Mouse (Mus musculus) midbrain, embryonic 11.5 days (tissue): ENCODE data around the gene Hs6st3. TPM values are rescaled to one million over a fixed set of nuclear protein-coding genes. Genes with fewer than 3 reads are reported as not detected.
A peak's percentile ranks its signal among the peaks of the same experiment; 100 is the strongest.

ENCODE experiments used
- ATAC-seq: fragments of 200-750 bp; cut with Nextera tagmentation; 2 replicates; pipeline ENCODE4 v1.8.0; 2017; ENCODE audit warnings: moderate TSS enrichment, moderate library complexity; ENCODE audit not compliant: low FRiP score
- DNase-seq: peaks from one replicate; pipeline ENCODE4 v3.0.0; 2015; ENCODE audit warnings: low spot score; ENCODE audit errors: missing footprints
- H3K27ac ChIP-seq: fragments of 300-500 bp; sonication (generic); 2 replicates; pipeline ENCODE4 v1.5.1; 2014; ENCODE audit warnings: low read depth, low read length
- H3K27me3 ChIP-seq: fragments of 300-500 bp; sonication (generic); 2 replicates; pipeline ENCODE4 v1.6.1; 2014; ENCODE audit warnings: mild to moderate bottlenecking, low read length, moderate library complexity, mixed read lengths; ENCODE audit not compliant: control insufficient read depth, insufficient read depth
- H3K36me3 ChIP-seq: fragments of 300-500 bp; sonication (generic); 2 replicates; pipeline ENCODE4 v1.6.1; 2014; ENCODE audit warnings: mild to moderate bottlenecking, low read length, moderate library complexity, mixed read lengths; ENCODE audit not compliant: control insufficient read depth, insufficient read depth
- H3K4me1 ChIP-seq: fragments of 300-500 bp; sonication (generic); 2 replicates; pipeline ENCODE4 v1.6.1; 2014; ENCODE audit warnings: low read length; ENCODE audit not compliant: control insufficient read depth, insufficient read depth
- H3K4me2 ChIP-seq: fragments of 300-500 bp; sonication (generic); 2 replicates; pipeline ENCODE4 v1.6.1; 2014; ENCODE audit warnings: mild to moderate bottlenecking, moderate library complexity
- H3K4me3 ChIP-seq: fragments of 300-500 bp; sonication (generic); 2 replicates; pipeline ENCODE4 v1.5.1; 2014; ENCODE audit warnings: low read depth, low read length
- H3K9ac ChIP-seq: fragments of 300-500 bp; sonication (generic); 2 replicates; pipeline ENCODE4 v1.6.1; 2014; ENCODE audit warnings: low read length
- H3K9me3 ChIP-seq: fragments of 300-500 bp; sonication (generic); 2 replicates; pipeline ENCODE4 v1.6.1; 2016; ENCODE audit warnings: low read length; ENCODE audit not compliant: control insufficient read depth
- WGBS: fragments of 180-500 bp; shearing (Covaris S2); extraction: QIAGEN DNeasy Blood & Tissue Kit; methylation state at CpG from one replicate; pipeline ENCODE4 v1.1.7; 2014; 5-methylcytosine and 5-hydroxymethylcytosine counted together
- polyA plus RNA-seq: library from polyadenylated mRNA; unstranded; fragments of >200 nt; fragmentation: Nextera tagmentation; extraction: Ambion mirVana; gene quantifications from 2 replicates; pipeline ENCODE4 v1.2.1, GENCODE M21; 2014

Gene Hs6st3
- polyA plus RNA-seq, 1 experiment from 2014 or later: 0.20 TPM

- Histone ChIP-seq H3K9me3 (no peaks in the 10 kb centered on the region), H3K36me3 (no peaks in the 10 kb centered on the region), H3K4me1 (0 out of 2 replicates have a peak, but pooled peaks cover 3% of the 10 kb centered on the region), H3K4me3 (no peak overlapping the region), H3K9ac (no peak overlapping the region), H3K27ac (no peak overlapping the region), H3K4me2 (no peak overlapping the region), H3K27me3 (no peaks in the 10 kb centered on the region)
- ATAC-seq (no peak), DNase-seq (peak; percentile 79)
- 96% methylated on average over 3 of the region's 3 CpGs for whole genome bisulfite sequencing
Measured at GRCm38 (mm10) chr14:119367866-119368425, 229.8 kb downstream of the Hs6st3 start.

GRCm38 (mm10) chr14:119369274-119369673, 231.1 kb downstream of the Hs6st3 start:
- H3K27me3 ChIP-seq: no peaks in the 10 kb centered on the region
- no peaks in the 10 kb centered on the region for H3K9me3 ChIP-seq
- H3K4me1 ChIP-seq: 0 out of 2 replicates have a peak, but pooled peaks cover 3% of the 10 kb centered on the region
- WGBS: 66% methylated on average over 8 of the region's 8 CpGs
- ATAC-seq (0 out of 2 replicates have a peak, but pooled peaks have one; percentile 38), DNase-seq (no peak)
- no peak overlapping the region for H3K9ac ChIP-seq
- H3K4me3 ChIP-seq: no peak overlapping the region
- H3K4me2 ChIP-seq: no peak overlapping the region
- no peak overlapping the region for H3K27ac ChIP-seq
- H3K36me3 ChIP-seq: no peaks in the 10 kb centered on the region

GRCm38 (mm10) chr14:119370013-119370412, 231.9 kb downstream of the Hs6st3 start:
- Histone ChIP-seq H3K36me3 (no peaks in the 10 kb centered on the region), H3K9me3 (no peaks in the 10 kb centered on the region), H3K27me3 (no peaks in the 10 kb centered on the region), H3K27ac (no peak overlapping the region), H3K4me2 (no peak overlapping the region), H3K4me3 (no peak overlapping the region), H3K9ac (no peak overlapping the region), H3K4me1 (0 out of 2 replicates have a peak, but pooled peaks cover 3% of the 10 kb centered on the region)
- no peak for DNase-seq
- 80% methylated on average over 7 of the region's 7 CpGs for WGBS
- 0 out of 2 replicates have a peak, but pooled peaks have one; percentile 38 for ATAC-seq

GRCm38 (mm10) chr14:119379303-119379702, 241.2 kb downstream of the Hs6st3 start:
- H3K36me3 ChIP-seq: no peaks in the 10 kb centered on the region
- H3K27me3 ChIP-seq: no peaks in the 10 kb centered on the region
- H3K27ac ChIP-seq: no peak overlapping the region
- no peaks in the 10 kb centered on the region for H3K4me1 ChIP-seq
- H3K9me3 ChIP-seq: no peaks in the 10 kb centered on the region
- DNase-seq (no peak), ATAC-seq (no peak)
- 81% methylated on average over 2 of the region's 2 CpGs for WGBS
- no peak overlapping the region for H3K4me2 ChIP-seq
- no peak overlapping the region for H3K4me3 ChIP-seq
- H3K9ac ChIP-seq: no peak overlapping the region

- no peaks in the 10 kb centered on the region for H3K9me3 ChIP-seq
- 95% methylated on average over 10 of the region's 10 CpGs for WGBS
- no peak overlapping the region for H3K4me2 ChIP-seq
- H3K27me3 ChIP-seq: no peaks in the 10 kb centered on the region
- H3K4me3 ChIP-seq: no peak overlapping the region
- no peaks in the 10 kb centered on the region for H3K36me3 ChIP-seq
- no peak overlapping the region for H3K9ac ChIP-seq
- DNase-seq: no peak
- no peak overlapping the region for H3K27ac ChIP-seq
- no peaks in the 10 kb centered on the region for H3K4me1 ChIP-seq
- no peak for ATAC-seq
Measured at GRCm38 (mm10) chr14:119401618-119402017, 263.5 kb downstream of the Hs6st3 start.

GRCm38 (mm10) chr14:119409334-119410050, 271.4 kb downstream of the Hs6st3 start:
- H3K36me3 ChIP-seq: no peaks in the 10 kb centered on the region
- DNase-seq (no peak), ATAC-seq (no peak)
- WGBS: 78% methylated on average over 11 of the region's 11 CpGs
- no peaks in the 10 kb centered on the region for H3K27me3 ChIP-seq
- H3K9ac ChIP-seq: no peak overlapping the region
- no peak overlapping the region for H3K4me2 ChIP-seq
- no peak overlapping the region for H3K27ac ChIP-seq
- no peak overlapping the region for H3K4me3 ChIP-seq
- H3K9me3 ChIP-seq: no peaks in the 10 kb centered on the region
- H3K4me1 ChIP-seq: no peaks in the 10 kb centered on the region

GRCm38 (mm10) chr14:119422894-119423293, 284.8 kb downstream of the Hs6st3 start:
- WGBS: 91% methylated on average over 5 of the region's 5 CpGs
- H3K27ac ChIP-seq: no peak overlapping the region
- no peaks in the 10 kb centered on the region for H3K4me1 ChIP-seq
- no peak overlapping the region for H3K9ac ChIP-seq
- ATAC-seq: no peak
- H3K4me3 ChIP-seq: no peak overlapping the region
- no peak overlapping the region for H3K4me2 ChIP-seq
- no peaks in the 10 kb centered on the region for H3K36me3 ChIP-seq
- H3K27me3 ChIP-seq: no peaks in the 10 kb centered on the region
- DNase-seq: no peak
- H3K9me3 ChIP-seq: no peaks in the 10 kb centered on the region

- Histone ChIP-seq H3K27ac (no peak overlapping the region), H3K36me3 (no peaks in the 10 kb centered on the region), H3K4me2 (no peak overlapping the region), H3K9ac (no peak overlapping the region), H3K4me3 (no peak overlapping the region), H3K27me3 (no peaks in the 10 kb centered on the region), H3K9me3 (no peaks in the 10 kb centered on the region), H3K4me1 (peaks cover 4% of the 10 kb centered on the region)
- 7% methylated on average over 4 of the region's 4 CpGs for WGBS
- ATAC-seq (peak; percentile 73), DNase-seq (peak; percentile 85)
Measured at GRCm38 (mm10) chr14:119450471-119450870, 312.3 kb downstream of the Hs6st3 start.

GRCm38 (mm10) chr14:119451594-119451993, 313.5 kb downstream of the Hs6st3 start:
- H3K9me3 ChIP-seq: no peaks in the 10 kb centered on the region
- no peaks in the 10 kb centered on the region for H3K27me3 ChIP-seq
- no peak overlapping the region for H3K9ac ChIP-seq
- H3K36me3 ChIP-seq: no peaks in the 10 kb centered on the region
- H3K4me1 ChIP-seq: peaks cover 4% of the 10 kb centered on the region
- H3K27ac ChIP-seq: no peak overlapping the region
- ATAC-seq: no peak
- DNase-seq: no peak
- H3K4me3 ChIP-seq: no peak overlapping the region
- no peak overlapping the region for H3K4me2 ChIP-seq
